Mouse (Mus musculus): ENCODE measurements around the gene Kctd14.
A peak's percentile ranks its signal among the peaks of the same experiment; 100 is the strongest.
"Not testable (repeated sequence)": the region's sequence is repeated elsewhere in the genome, so short reads cannot be mapped to it uniquely, and the experiment has no call there.

Gene Kctd14

DNA sequence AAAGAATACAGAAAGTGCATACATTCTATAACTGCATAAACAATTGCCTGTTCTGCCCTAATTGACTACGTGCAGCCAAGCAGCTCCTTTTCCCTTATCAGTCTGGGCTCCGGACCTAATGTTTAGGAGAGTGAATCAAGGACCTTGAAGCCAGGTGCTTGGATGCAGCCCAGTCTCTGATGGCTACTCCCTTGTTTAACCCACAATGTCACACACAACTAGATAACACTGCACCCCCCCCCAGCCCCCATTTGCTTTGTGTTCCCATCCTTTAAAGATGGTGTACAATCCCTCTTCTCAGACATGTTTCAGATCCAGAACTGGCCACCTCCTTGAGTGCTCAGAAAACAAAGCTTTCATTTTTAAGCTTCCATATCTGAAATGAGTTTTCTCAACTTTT is at the start of gene Kctd14:
Gene Kctd14, plus strand, starts transcription at position 301 of the 400 bp plus-strand sequence.
- DNase-seq (ENCODE audit: inconsistent ontology term): not testable (repeated sequence)

DNA sequence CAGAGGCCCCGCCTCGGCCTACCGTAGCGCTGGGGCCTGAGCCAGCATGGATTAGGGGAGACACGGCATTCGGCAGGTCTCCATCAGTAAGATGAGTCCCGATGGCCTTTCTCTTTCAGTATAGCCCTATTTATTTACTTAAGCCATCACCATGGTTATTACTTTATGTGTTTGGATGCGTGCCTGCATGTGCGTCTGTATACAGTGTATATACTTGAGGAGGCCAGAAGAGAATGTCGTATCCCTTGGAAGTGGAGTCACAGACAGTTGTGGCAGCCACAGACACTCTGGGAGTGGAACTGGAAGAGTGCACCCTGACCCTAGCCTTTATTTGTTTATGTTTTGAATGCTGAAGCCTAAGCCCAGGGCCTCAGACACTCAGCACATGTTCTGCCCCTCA is 44.0 kb upstream of the Kctd14 start:
- DNase-seq (ENCODE audit: inconsistent ontology term): no peak

DNA sequence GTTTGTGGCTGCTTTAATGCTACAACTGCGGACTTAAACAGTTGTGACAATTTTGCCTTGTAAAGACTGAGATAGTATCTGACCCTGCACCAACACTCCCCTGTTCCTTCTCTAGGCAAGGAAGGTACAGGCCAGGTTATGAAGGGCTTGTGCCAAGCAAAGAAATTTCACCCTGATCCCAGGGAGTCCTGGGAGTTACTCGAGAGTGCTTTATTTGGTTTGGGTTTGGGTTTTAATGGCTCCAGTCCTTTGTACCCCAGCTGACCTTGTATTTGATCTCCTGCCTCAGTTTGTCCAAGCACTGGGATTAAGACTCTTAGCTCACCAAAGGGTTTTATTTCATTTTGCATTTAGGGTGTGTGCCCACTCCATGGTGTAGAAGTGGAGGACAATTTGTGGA is 40.0 kb upstream of the Kctd14 start:
- DNase-seq (ENCODE audit: inconsistent ontology term): no peak

DNA sequence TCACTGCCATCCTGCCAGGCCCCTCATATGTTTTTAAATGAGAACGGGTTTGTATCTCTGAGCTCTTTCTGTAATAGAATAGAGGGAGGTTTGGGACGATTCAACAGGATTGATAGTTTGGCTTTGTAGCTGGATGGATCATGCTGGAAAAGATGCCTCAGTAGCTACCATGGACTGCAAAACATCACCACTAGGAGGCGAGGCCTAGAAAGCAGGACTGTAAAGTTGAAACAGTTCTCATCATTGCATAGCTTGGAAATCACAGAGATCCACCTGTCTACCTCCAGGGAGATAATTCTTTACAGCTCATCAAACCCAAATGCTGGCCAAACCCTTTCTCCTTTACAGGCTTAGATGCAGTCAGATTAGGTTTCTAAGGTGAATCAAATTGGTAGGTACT is 39.5 kb upstream of the Kctd14 start:
- DNase-seq (ENCODE audit: inconsistent ontology term): no peak

DNA sequence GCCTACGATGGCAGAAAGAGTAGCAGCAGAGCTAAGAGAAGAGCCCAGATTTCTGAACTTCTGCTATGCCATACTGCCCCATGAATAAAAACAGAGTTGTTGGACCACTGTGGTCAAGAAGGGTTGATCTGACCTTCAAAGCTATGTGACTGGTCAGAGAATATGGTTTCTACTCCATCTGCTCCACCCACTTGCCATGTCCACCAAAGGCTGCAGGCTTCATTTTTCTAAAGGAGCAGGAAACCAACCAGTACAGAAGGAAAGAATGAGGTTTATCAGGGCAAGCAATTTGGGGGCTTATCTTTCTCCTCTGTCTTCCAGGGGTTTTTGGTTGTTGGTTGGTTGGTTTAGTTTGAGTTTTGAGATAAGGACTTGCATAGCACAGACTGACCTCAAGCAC is 37.1 kb upstream of the Kctd14 start:
- no peak for DNase-seq (ENCODE audit: inconsistent ontology term)

DNA sequence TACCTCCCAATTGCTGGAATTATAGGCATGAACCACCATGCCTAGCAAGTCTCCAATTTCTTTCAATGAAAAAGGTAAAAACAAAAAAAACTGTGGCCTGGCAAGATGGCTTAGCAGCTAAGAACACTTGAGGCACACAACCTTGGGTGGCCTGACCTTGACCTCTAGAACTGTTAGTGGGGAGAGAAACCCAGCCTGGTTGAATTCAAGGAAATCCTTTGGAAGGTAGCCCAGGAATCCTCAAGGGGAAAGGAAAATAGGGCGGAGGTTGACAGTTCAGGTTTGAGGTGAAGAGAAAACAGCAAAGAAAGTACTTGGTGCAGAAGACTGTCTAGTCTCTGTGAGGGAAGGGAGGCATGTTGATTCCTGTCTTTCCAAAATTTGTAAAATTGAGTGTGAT is 36.7 kb upstream of the Kctd14 start:
- DNase-seq (ENCODE audit: inconsistent ontology term): no peak

DNA sequence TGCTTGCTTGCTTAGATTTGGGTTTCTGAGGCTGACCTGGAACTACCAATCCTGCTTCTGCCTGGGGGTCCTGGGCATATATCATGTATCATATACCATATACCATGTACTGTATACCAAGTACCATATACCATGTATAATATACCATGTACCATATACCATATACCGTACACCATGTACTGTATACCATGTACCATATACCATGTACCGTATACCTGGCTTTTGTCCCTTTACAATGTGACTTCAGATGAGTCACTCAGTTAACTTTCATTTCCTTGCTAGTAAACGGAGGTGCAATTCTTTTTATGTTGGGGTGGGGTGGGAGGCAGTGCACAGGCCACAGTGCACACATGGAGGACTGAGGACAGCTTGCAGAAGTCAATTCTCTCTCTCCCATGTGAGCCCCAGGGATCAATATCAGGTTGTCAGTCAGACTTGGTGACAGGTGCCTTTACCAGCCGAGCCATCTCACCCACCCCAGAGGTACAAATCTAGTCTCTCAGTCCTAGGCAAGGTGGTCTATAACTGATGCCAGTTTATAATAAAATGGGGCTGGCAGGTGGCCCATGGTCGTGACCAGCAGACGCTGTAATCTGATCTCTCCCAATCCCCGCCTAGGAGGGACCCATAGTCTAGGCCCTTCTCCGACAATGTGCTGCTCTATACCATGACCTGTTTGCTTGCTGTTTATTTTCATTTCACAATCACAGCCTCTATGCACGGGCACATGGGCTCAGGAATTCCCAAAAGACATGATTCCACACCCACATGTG is 36.0 kb upstream of the Kctd14 start:
- no peak for DNase-seq (ENCODE audit: inconsistent ontology term)

DNA sequence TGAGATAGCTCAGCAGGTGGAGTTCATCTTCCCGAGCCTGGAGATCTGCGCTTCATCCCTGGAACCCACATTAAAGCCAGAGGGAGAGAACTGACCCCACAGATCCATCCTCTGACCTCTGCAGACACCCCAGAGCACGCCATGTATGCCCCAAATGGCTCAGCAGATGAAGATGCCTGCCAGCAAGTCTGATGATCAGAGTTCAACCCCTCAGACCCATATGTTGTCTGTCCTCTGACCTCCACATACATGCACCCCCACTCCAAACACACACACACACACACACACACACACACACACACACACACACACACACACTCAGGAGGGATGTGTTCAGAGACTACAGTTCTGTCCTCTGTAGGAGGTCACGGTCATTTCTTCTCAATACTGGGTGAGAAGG is 34.6 kb upstream of the Kctd14 start:
- DNase-seq (ENCODE audit: inconsistent ontology term): no peak

DNA sequence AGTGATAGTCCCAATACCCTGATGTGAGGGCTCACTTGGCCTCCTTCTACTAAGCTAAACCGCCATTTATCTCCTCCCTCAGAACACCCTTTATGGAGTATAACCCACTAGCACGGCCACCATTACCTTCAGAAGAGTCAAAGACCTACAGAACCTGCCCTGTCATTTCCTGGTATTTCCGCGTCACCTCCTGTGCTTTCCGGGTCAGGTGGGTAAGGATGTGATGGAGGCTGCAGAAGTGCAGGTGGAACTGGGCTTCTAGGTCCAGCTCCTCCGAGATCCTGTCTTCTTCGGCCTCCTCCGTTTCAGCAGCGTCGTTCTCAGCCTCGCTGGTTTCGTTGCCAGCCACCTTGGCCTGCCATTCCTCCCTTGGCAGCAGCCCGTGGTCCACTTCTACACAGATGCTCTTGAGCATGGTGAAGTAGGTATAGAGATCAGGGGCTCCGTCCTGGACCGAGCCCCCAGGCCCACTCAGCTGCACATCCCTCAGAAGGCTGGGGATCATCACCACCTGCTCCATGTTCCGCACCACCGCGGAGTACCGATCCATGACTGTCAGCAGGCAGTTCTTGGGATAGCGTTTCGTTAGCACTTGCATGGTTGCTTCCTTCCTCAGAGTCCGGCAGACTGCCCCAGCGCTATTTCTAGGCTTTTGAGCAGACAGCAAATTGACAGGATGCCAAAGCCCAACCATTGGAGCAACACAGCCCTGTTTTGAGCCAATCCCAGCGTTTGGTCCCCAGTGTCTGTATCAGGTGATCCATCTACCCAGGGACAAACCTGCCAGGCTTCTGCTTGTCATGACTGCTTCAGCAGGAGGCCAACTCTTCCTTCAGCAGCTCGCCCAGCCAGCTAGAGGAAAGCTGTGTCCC is 34.0 kb upstream of the Kctd14 start, which contains the start of gene Thrsp:
Gene Thrsp, minus strand, starts transcription at position 825 of the 872 bp plus-strand sequence.
- peak; percentile 91 for DNase-seq (ENCODE audit: inconsistent ontology term)

DNA sequence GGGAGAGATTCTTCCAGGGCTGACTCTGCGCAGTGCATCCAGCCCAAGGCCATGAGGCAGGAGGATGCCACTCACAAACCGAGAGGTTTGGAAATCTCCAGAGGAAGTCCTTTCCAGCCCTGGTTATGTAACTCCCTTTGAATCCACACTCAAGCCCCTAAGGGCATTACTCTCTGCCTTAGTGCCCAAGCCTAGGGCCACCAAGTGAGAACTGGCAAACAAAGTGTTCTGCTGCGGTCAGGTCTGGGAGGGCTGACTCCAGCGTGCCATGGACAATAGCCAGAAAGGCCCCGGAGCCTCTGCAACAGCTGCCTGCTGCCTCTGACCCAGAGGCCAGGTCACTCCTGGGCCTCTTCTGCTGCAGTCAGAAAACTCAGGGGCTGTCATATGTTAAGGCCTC is 32.4 kb upstream of the Kctd14 start:
- peak; percentile 68 for DNase-seq (ENCODE audit: inconsistent ontology term)

DNA sequence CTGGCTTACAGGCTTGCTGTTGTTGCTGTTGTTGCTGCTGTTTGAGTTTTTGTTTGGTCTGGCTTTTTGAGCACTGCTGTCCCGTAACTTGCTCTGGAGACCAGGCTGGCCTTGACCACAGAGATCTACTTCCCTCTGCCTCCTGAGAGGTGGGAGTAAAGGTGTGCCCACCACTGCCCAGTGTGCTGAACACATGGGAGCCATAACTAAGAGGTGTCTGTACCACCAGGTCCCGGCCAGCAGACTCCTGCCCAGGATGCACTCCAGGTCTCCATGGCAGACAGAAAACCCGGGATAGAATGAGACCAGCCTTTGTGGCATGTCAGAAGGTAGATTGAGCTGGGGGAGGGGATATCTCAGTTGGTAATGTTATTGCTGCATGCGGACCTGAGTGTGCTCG is 32.0 kb upstream of the Kctd14 start:
- no peak for DNase-seq (ENCODE audit: inconsistent ontology term)

DNA sequence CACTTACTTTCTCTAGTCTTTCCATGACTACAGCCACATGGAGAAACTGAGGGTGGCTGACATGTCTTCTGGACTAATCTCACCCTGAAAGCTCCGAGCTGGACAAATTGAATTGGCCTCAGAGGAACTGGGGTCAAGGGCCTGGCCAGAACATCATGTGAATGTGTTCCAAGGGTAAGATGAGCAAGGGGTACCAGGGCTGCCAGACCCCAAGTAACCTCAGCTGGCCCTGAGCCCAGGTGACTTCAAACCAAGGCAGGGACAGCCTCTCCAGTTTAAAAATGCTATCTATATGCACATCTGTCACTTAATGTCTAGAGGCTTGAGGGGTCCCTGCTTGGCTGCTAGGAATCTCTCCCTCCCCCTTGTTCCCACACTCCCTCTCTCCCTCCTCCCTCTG is 30.7 kb upstream of the Kctd14 start:
- no peak for DNase-seq (ENCODE audit: inconsistent ontology term)

DNA sequence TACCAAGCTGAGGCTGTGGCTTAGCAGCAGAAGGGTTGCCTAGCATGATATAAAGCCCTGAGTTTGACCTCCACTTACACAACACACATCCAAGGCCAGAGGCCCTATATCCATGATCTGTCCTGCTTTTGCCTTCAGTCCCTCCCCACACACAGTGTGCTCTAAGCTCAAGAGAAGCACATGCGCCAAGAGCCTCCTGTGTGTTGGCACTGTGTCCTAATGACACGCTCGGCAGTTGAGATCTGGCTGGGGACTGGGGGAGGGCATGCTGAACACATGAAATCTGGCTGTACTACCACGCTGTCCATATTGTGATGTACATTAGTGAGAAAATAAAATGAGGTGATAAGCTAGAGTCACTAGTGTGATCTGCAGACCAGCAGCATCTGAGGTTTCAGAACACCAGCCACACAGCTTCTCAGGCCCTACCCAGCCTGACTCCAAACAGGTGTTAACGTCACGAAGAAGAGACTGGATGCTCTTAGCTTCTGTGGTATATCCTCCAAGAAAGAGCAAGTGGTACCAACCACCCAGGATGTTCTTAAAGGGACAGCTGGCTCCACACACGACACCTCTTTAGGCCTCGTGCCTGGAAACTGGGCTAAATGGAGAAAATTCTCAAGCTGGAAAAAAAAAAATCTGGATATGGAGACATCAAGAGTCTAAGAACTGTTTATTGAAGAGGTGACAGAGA is 30.0 kb upstream of the Kctd14 start:
- DNase-seq (ENCODE audit: inconsistent ontology term): no peak

DNA sequence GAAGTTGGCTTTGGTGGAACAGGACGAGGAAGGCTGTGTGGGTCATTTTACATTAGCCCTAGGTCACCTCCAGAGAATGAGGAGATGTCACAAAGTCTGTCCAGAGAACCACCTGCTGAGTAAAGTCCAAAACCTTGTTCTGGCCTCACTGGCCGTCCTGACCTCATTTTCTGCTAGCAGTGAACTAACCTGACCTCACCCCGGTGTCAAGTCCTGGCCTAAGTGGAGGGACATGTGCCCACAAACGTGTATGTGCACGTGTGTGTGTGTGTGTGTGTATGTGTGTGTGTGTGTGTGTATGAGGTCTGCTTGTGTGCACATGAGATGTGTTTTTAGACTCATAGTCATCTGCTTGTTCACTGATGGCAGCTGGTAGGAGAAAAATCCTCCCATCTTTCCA is 27.4 kb upstream of the Kctd14 start:
- no peak for DNase-seq (ENCODE audit: inconsistent ontology term)

DNA sequence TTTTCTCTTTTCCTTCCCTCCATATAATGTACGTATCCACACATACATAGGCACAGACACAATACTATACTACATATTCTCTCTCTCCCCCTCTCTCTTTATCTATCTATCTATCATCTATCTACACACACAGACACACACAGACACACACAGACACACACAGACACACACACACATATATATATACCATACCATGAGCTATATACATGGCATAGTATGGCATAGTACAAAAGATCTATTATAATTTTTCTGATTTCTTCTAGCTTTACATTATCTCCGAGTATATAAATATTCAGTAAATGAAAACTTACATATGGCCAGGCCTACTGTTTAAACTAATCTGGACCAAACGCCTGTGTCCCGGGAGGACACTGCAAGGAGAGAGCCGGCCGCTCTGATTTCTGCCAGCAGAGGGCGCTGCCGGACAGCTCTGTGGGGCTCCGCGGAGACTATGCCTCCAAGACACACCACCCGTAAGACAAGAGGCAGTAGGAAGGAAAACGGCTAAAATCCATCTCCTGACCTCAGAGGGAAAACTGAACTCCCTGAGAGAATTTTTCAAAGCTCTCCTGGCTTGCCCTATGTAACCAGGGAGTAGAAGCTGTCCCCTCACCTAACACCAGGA is 26.4 kb upstream of the Kctd14 start:
- peak; percentile 63 for DNase-seq (ENCODE audit: inconsistent ontology term)

DNA sequence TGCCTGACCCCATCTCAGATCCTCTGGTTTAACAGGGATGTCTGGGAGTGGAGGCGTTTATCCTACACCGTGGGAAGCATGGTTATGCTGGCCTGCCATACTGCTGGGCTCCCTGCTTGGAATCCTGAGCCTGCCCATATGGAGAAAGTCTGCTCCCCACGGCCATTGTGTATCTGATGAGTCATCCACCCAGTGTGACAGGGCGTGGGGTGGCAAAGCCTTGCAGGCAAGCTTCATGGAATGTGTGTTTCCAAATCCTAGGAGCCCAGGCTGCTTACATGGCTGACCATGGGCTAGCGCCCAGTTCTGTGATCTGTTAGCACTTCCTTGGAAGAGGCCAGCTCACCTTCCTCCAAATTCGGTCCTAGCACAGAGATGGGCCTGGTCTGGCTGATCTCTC is 24.6 kb upstream of the Kctd14 start:
- DNase-seq (ENCODE audit: inconsistent ontology term): peak; percentile 86

DNA sequence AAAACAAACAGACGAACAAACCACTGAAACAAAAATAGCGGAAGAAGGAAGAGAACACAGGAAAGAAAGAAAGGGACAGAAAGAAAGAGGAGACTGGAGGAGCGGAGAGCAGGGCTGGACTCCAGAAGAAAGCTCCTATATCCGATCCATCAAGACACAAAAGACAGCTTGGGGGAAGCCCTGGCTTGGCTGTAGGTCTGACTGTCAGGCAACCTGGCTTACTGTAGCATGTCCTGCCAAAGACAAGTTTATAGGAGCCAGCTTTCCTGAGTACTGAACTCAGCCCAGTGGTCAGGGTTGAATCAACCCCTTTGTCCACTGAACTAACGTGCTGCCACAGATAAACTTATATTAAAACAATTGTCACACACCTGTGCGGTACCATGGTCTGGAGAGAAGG is 23.8 kb upstream of the Kctd14 start:
- no peak for DNase-seq (ENCODE audit: inconsistent ontology term)

DNA sequence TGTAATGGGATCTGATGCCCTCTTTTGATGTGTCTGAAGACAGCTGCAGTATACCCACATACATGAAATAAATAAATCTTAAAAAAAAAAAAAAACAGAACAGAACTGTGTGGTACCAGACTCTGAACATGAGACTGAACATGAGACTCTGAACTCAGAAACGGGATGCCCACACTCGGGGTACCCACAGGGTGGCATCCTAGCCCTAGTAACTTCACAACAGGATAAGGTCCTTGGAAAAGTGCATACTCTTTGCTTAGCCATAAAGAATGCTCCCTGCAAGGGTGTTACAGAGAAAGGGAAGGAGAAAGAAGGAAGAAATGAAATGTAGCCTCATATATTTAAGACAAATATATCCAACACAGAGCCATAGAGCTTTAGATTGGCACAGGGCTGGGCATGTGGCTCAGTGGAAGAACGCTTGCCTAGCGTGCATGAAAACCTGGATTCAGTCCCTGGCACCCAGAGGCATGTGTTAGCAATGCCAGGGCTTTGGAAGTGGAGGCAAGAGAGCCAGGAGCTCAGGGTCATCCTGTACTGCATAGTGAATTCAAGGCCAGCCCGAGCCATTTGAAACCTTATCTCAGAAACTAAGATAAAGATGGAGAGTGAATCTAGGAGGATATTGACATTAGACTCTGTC is 23.2 kb upstream of the Kctd14 start:
- peak; percentile 38 for DNase-seq (ENCODE audit: inconsistent ontology term)

DNA sequence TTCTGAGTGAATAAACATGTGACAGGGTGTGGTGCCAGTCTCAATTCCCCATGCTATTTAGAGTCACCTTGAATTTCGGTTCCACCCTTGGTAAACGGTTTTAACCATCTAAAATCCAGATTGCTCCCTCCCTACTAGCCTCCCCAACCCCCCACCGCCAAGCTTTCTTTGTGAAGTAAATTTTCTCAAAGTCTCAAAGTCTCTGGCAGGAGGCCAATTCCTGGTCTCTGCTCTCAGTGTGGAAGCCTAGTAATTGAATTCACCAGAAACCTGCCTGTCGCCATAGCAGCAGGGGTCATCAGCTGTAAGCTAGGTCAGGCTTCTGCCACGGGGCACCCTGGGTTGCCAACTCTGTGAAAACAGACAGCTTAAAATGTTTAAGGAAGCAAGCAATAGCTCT is 21.4 kb upstream of the Kctd14 start:
- peak; percentile 56 for DNase-seq (ENCODE audit: inconsistent ontology term)

DNA sequence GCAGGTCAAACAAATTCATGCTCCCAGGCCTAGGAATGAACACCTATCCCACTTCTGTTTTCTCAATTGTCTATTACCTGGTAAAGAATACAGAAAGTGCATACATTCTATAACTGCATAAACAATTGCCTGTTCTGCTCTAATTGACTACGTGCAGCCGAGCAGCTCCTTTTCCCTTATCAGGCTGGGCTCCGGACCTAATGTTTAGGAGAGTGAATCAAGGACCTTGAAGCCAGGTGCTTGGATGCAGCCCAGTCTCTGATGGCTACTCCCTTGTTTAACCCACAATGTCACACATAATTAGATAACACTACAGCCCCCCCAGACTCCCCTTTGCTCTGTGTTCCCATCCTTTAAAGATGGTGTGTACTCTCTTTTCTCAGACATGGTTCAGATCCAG is 17.6 kb upstream of the Kctd14 start:
- DNase-seq (ENCODE audit: inconsistent ontology term): not testable (repeated sequence)

DNA sequence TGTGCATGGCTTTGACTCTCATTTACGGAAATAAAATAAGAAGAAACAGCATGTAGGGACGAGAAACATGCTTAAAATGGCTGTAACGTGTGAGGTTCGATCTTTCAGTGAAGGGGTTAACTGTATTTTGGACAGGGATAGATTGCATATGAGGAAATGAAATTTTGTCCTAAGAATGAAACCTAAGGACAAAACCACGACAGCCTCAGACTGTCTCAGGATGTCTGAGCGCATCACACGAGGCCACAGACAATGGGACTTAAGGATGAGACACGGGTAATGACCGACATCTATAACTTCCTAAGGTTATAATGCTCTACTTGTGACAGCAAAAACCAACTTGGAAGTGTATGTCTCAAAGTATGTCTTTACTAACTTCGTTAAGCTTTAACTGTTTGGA is 16.6 kb upstream of the Kctd14 start:
- DNase-seq (ENCODE audit: inconsistent ontology term): no peak

Measured in Muller cell, postnatal 12 days (primary cell).